Mouse (Mus musculus) 3T3-L1 (cell line): ENCODE measurements around the gene Arhgap15.
A peak's percentile ranks its signal among the peaks of the same experiment; 100 is the strongest.

Experiments used
- DNase-seq: peaks from one replicate; pipeline ENCODE4 v3.0.0-alpha.2; 2015; ENCODE audit warnings: low read depth, low spot score

The Arhgap15 gene

GRCm38 (mm10) chr2:44111276-44111675, 362.7 kb downstream of the Arhgap15 start:
- DNase-seq, result no peak

GRCm38 (mm10) chr2:44112990-44113798, 364.6 kb downstream of the Arhgap15 start:
- DNase-seq, result no peak

DNA sequence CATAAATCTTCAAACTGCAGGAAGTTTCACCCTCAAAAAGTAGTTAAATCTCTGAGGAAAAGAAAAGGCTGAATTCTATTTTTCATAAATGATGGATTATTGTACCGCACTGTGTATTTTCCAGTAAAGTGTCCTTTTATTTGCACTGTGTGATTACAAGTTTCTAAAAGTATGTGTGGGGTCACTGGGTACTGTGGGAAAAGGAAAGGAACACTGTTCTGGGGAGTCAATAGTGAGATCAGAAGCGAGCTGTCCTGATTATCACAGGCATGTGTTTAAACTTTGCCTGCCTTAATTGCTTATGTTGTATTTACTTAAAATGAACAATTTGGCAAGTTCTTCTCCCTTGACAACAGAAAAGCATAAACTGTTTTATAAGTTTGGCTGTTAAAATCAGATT, 365.7 kb downstream of the Arhgap15 start:
- no peak for DNase-seq

DNA sequence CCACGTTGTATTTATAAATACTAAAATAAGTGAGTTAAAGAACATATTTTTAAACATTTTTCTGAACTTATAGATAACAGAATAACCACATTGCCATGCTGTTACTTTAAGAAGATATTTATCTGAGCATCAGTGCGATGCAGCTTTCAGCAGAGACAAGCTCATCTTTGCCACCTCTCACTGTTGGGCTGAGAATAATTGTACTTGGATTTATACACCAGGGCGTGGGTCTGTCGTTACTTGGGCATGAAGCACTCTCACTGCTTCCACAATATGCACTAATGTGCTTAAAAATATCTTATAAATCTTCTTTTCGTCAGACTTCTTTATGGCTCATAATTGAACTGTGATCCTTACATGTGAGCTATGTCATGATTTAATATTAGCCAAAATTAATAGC, 372.5 kb downstream of the Arhgap15 start:
- no peak for DNase-seq

DNA sequence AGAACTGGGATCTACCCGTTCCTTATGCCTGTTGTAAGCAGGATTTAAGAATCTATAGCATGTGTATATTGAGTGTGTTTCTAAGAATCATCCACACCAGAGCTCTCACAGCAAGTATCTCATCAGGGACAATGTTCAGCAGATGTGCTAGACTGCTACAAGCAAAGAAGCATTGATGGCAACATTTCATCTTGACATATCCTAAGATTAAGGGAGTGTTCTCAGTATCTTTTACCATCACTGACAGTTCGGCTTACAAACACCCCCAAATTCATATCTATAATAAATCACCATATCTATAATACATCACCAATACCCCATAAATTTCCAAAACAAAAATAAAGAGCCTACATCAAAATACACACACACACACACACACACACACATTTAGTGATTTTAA, 374.6 kb downstream of the Arhgap15 start:
- DNase-seq, result no peak

GRCm38 (mm10) chr2:44124093-44124492, 375.5 kb downstream of the Arhgap15 start:
- DNase-seq, result no peak

GRCm38 (mm10) chr2:44124683-44125082, 376.1 kb downstream of the Arhgap15 start:
- no peak for DNase-seq

- no peak for DNase-seq
Measured at GRCm38 (mm10) chr2:44126044-44126695, 377.5 kb downstream of the Arhgap15 start.

DNA sequence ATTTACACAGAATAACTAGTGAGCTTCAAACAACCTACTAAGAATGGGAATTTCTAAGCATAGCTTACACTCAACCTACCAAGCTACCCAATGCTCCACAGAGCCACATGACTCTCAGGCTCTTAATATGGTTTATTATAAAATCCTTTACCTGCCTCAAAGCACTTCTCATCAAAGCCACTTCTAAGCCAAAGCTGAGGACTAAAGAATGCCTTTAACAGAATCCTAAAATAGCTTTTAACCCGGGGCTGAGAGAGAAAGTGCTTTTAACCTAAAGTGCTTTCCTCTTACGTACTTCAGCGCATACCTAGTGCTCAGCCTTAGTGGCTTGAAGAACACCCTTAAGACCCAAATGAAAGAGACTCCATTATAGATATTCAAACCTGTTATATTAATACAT, 380.9 kb downstream of the Arhgap15 start:
- DNase-seq, result no peak

DNA sequence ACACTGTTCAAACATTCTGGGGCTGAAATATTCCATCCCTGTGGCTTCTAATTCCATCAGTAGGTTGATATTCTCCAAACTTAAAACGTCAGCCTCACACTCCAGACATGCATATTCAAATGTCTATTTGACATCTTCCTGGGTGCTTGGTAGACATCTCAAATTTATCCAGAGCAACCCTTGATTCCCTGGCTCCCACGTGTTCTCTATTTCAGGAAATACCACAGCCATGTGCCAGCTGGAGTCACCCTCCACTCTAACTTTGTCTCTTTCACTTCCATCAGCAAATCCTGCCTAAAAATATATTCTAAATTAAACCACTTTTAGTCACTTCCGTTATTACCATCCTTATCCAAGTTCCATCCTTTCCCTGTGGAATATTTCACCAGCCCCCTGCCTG, 382.6 kb downstream of the Arhgap15 start:
- no peak for DNase-seq

GRCm38 (mm10) chr2:44134796-44135195, 386.2 kb downstream of the Arhgap15 start:
- no peak for DNase-seq

- DNase-seq, result no peak
Measured at GRCm38 (mm10) chr2:44140455-44140854, 391.8 kb downstream of the Arhgap15 start.

DNA sequence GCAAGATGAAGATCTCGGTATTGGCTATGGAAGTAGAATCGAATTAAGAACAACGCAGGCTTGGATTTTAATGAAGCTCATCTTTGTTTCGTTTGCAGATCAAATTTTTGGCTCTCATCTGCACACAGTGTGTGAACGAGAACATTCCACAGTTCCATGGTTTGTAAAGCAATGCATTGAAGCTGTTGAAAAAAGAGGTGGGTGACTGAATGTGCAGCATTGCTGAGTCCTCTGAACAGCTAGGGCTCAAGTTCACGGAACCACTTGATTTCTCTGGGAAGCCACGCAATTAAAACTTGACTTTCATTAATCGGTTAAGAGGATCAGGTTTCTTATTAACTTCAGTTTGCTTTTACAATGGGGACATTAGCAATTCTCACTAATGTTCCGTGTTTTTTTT, 393.5 kb downstream of the Arhgap15 start:
- no peak for DNase-seq

- no peak for DNase-seq
Measured at GRCm38 (mm10) chr2:44142611-44143010, 394.0 kb downstream of the Arhgap15 start.

- DNase-seq, result peak; percentile 22
Measured at GRCm38 (mm10) chr2:44146124-44146981, 397.7 kb downstream of the Arhgap15 start.

GRCm38 (mm10) chr2:44147486-44147885, 398.9 kb downstream of the Arhgap15 start:
- DNase-seq, result no peak

- DNase-seq, result no peak
Measured at GRCm38 (mm10) chr2:44147971-44148370, 399.3 kb downstream of the Arhgap15 start.

DNA sequence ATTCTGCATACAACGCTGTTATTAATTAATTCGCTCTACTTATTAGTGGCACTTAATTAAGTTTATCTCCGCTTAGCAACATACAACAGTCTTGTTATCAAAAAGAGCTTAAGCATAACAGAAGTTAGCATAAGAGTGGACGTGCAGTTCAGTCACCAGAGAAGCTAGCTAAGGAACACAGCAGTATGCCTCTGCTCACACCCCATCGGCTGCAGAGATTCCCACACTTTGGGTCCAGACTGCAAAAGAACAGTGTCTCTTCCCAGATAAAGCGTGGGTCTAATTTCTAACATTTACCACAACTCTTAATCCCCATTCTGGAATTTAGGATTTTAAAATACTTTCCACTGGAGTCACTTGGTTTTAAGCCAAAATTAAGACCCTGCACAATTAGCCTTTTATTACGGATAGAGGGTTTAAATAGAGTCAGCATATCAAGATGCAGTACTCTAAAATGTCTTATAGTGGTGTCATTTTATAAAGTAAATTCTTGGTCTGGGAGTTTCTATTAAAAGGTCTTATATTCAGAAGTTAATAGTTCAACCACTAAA, 400.0 kb downstream of the Arhgap15 start:
- no peak for DNase-seq

- peak; percentile 46 for DNase-seq
Measured at GRCm38 (mm10) chr2:44152301-44152700, 403.7 kb downstream of the Arhgap15 start.

DNA sequence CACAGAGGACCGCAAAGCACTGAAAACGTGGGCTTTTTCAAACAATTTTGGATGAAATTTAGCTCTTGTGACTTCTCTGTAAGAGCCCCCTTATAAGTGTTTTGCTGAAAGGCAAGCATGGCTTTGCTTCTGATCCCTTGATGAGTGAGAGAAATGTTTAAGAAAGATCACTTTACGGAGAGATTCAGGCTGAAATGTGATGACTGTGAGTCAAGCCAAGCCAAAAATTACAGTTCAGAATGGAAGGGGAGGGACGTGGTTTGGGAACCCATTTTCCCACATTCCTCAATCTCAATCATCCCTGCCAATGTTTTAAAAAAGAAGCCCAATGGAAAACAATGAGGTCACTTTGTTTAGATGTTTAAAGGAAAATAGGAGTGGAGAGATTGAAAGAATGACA, 411.7 kb downstream of the Arhgap15 start:
- peak; percentile 64 for DNase-seq

DNA sequence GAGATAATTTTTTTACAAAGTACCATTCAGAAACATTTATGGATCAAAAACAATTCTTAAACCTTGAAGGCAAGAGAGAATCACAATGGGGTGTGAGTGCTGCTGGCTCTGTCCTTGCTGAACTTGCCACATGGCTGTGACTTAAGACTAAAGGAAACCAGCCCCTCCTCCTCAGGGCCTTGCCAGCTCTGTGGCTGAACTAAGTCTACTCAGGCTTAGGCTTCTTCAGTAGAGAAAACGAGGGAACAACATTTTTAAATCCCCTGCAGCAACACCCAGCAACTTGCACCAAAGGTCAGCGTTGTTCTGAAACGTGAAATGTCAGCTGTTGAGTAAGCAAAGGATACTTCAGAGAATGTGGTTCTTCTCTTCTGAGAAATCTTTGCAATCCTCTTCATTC, 417.2 kb downstream of the Arhgap15 start:
- peak; percentile 9 for DNase-seq

- DNase-seq, result peak; percentile 47
Measured at GRCm38 (mm10) chr2:44166716-44167115, 418.1 kb downstream of the Arhgap15 start.
